Mouse (Mus musculus): ENCODE measurements at regions not wholly inside any gene's neighbourhood (a gene's known extent, or its start where the extent isn't known, plus 50 kb on each side); places are given as distances from the start of the nearest gene placed in this dataset.

GRCm38 (mm10) chr5:106055221-106055620 is 178.9 kb downstream of the Zfp326 start:
- no peak for DNase-seq (ENCODE audit: low spot score)

- no peak for DNase-seq (ENCODE audit: low spot score)
Measured at GRCm38 (mm10) chr5:106051026-106051425, 174.7 kb downstream of the Zfp326 start.

GRCm38 (mm10) chr5:106044878-106045585 is 168.7 kb downstream of the Zfp326 start:
- no peak for DNase-seq (ENCODE audit: low spot score)

- DNase-seq (ENCODE audit: low spot score) = no peak
Measured at GRCm38 (mm10) chr5:106038321-106038720, 162.0 kb downstream of the Zfp326 start.

DNA sequence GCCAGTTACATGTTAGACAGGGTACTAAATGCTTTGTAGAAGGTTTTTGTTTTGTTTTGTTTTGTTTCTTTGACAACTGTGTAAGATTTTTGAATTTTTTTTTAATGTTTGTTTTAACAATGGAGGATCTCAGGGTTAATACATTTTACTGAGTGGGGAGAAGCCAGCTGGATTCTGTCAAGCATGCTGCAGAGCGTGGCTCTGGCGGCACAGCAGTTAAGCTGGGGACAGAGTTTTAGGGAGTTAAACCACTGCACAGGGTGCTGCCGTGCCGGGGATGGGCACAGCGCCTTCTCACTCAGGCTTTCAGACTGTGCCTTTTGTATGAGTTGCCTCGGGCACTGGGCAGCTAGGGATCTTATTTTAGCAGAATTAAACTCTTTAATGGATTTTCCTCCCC is 159.8 kb downstream of the Zfp326 start:
- no peak for DNase-seq (ENCODE audit: low spot score)

- DNase-seq (ENCODE audit: low spot score) = no peak
Measured at GRCm38 (mm10) chr5:106032956-106033355, 156.6 kb downstream of the Zfp326 start.

DNA sequence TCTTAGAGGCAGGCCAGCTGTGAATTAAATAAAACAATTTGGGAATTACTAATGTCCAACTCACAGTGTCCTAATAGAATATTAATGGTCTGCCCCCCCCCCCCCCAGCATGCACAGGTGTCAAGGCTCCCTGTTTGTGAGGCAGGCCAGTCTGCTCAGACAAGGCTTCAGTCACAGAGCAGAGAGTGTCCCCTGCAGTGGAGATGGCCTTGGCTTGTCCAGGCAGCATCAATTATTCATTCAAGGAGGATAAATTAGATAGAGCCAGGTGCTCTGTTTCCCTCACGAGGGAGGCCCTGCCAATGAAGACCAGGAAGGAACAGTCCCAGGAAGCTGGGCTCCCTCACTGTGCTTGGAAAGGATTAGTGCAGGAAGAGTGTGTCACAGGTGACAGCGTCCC is 150.5 kb downstream of the Zfp326 start:
- no peak for DNase-seq (ENCODE audit: low spot score)

- no peak for DNase-seq (ENCODE audit: low spot score)
Measured at GRCm38 (mm10) chr5:106004292-106004917, 128.0 kb downstream of the Zfp326 start.

DNA sequence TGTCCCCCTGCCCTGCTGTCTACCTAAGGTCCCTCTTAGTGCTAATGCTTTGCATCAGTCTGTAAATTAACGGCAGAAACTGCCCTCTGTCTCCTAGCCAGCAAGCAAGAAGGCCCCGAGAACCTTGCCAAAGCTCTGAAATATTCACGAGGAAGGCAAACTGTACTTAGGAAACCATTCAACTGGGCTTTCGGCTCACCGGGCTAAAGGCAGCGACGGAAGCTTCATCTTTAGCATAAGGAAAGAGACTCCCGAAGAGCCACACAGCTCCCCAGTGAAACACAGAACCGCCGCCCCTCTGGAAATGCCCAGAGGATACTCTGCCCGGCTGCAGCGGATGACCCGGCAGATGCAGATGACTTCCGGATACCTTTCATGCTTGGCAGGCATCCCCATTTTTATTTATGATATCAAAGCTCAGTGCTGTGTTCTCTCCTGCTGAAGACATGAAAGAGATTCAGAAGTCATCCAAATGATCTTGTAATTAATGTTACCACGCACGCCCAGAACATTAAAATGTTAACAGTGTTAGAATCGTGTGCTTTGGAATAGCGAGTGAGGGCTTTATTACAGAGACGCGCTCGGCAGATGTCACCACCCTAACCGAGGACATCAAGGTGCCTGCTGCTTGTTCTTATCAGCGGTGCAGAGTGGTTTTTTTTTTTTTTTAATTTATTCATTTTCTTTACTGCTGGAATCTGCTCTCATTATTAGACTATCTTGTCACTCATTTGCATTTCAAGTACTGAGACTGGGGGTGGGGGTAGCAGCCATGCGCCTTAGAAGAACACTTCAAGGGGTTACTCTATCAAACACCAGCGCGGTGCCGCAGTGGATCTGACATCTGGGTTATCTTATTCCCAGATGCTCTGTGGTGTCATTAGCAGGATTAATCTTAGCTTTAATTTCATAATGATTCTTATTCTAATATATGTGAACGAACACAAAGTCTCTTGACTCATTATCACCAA is 127.2 kb downstream of the Zfp326 start:
- DNase-seq (ENCODE audit: low spot score) = no peak

GRCm38 (mm10) chr5:106002330-106002729 is 126.0 kb downstream of the Zfp326 start:
- DNase-seq (ENCODE audit: low spot score) = no peak

DNA sequence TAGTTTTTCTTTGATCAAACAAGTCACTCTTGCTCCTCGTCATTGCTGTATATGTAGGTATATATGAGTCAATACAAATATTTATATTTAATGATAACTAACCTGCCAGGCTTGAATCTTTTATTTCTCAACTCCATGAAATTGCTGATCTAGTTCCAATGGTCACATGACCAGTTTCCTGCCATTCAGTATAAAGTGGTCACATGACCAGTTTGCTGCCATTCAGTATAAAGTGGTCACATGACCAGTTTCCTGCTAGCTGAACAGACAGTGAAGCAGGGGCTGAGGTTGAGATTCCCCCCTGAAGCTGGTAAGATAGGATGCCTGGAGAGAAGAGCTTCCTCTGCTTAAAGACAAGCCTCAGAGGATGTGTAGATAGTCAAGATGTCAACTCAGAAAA is 117.9 kb downstream of the Zfp326 start:
- DNase-seq (ENCODE audit: low spot score) = no peak

- DNase-seq (ENCODE audit: low spot score) = no peak
Measured at GRCm38 (mm10) chr5:105993066-105993760, 116.8 kb downstream of the Zfp326 start.

DNA sequence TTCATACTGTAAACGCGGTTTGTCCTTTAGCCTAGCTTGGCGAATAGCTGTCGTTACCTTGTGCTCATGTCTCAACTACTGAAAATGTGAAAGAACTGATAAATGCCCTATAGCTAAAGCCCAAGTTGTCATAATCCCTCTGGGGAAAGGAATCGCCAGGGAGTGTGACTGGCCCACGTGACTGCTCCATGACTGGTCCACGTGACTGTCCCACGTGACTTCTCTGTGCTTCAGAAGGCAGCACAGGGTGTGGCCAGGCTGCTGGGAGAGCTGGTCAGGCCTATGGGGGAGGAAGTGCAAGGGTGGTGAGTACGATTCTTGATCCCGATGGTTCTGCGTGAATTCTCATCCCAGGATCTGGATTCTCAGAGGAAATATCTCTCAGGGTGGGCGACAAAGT is 114.4 kb downstream of the Zfp326 start:
- no peak for DNase-seq (ENCODE audit: low spot score)

DNA sequence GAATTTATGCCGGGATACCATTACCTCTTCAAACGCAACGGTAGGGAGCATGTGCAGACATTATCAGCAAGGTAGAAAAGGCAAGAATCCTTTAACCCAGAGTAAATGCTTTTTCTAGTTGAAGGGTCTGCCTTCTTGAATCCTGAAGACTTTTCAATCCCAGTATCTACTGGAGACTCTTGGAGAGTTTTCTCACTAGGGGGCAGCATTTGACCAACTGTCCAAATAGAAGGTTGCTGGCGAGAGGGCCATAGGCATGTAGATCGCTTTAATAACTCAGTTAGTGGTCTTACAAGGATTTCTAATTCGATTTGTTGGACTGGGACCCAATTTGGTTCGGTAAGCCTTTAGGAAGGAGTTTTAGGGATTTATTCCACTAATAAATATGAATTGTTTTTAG is 110.0 kb downstream of the Zfp326 start:
- peak; percentile 60 for DNase-seq (ENCODE audit: low spot score)

GRCm38 (mm10) chr5:105983131-105983530 is 106.8 kb downstream of the Zfp326 start:
- DNase-seq (ENCODE audit: low spot score) = no peak

DNA sequence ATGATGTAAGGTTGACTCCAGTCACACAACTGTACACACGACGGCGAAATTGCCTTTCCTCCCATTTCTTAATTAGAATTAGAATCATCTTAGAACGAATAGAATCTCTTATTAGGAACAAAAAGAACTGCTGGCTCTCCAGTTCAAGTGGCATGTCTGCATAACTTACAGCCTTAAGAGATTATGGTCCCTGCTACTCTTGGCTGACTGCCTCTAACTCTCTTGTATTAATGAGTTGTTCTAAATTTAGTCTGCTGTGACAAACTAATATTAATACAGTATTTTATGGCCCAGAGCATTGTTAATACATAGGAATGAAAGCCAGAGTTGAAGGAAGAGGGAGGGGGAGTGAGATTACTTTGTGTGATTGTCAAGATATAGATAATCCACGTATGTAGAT is 100.4 kb downstream of the Zfp326 start:
- DNase-seq (ENCODE audit: low spot score) = no peak

DNA sequence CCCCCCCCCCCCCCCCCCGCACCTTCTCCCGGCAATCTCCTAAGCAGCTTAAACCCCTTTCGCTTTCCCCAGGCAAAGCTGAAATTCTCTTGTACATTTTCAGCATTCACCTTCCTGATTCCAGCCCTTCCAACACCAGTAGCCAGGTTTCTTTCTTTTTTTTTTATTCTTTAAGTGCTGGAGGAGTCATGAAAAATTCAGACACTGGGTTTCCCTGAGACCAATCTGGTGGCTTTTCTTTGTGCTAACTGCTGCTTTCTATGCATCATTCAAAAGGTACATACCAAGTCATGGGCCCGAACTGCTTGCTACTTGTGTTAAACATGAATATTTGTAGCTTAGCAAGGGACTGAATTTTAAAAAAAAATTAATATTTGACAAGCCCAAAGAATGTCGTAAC is 99.7 kb downstream of the Zfp326 start:
- DNase-seq (ENCODE audit: low spot score) = no peak

- no peak for DNase-seq (ENCODE audit: low spot score)
Measured at GRCm38 (mm10) chr5:105975275-105976011, 99.1 kb downstream of the Zfp326 start.

DNA sequence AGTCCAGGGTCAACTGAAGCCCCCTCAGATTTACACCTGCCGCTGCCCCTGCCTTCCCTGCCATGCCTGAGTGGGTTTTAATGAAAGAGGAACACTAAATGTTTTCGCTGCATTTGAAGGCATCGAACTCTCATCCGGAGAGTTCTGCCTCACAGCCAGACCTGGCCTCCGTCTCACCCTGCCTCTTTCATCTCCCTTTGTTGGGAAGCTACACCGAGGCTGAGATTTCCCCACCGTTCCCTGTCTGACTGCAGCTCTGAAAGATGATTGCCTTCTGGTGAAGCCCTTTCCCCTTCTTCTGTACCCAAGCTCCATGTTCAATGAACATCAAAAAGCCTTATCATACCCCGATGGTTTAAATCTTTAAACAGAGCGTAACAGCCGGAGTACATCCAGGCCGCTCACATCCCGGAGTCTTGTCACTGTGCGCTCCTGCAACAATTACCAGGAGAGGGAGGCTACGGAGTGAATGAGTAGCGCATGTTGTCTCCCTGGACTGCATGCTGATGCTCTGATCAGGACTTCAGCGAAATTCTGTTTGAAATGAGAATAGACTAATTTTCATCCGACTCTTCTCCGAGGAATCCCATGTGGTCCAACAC is 98.3 kb downstream of the Zfp326 start:
- no peak for DNase-seq (ENCODE audit: low spot score)
